Mouse (Mus musculus) lung, embryonic 15.5 days (tissue): ENCODE data around the gene Vmn1r158. TPM values are rescaled to one million over a fixed set of nuclear protein-coding genes. Genes with fewer than 3 reads are reported as not detected.
"Not testable (repeated sequence)": the region's sequence is repeated elsewhere in the genome, so short reads cannot be mapped to it uniquely, and the experiment has no call there.

Source experiments
- ATAC-seq: fragments of 200-750 bp; cut with Nextera tagmentation; 2 replicates; pipeline ENCODE4 v1.8.0; 2017; ENCODE audit warnings: moderate number of reproducible peaks, borderline replicate concordance; ENCODE audit not compliant: low FRiP score, low TSS enrichment; ENCODE audit errors: extremely low read depth
- H3K27ac ChIP-seq: fragments of 300-500 bp; sonication (generic); 2 replicates; pipeline ENCODE4 v1.5.1; 2015; ENCODE audit warnings: moderate library complexity, mild to moderate bottlenecking, inconsistent platforms
- H3K27me3 ChIP-seq: fragments of 300-500 bp; sonication (generic); 2 replicates; pipeline ENCODE4 v1.6.1; 2015; ENCODE audit warnings: inconsistent platforms
- H3K36me3 ChIP-seq: fragments of 300-500 bp; sonication (generic); 2 replicates; pipeline ENCODE4 v1.6.1; 2015; ENCODE audit warnings: inconsistent platforms
- H3K4me1 ChIP-seq: fragments of 300-500 bp; sonication (generic); 2 replicates; pipeline ENCODE4 v1.6.1; 2015; ENCODE audit warnings: inconsistent platforms
- H3K4me2 ChIP-seq: fragments of 300-500 bp; sonication (generic); 2 replicates; pipeline ENCODE4 v1.6.1; 2015; ENCODE audit warnings: inconsistent platforms, mild to moderate bottlenecking, moderate library complexity
- H3K4me3 ChIP-seq: fragments of 300-500 bp; sonication (generic); 2 replicates; pipeline ENCODE4 v1.5.1; 2015; ENCODE audit warnings: mild to moderate bottlenecking, inconsistent platforms
- H3K9ac ChIP-seq: fragments of 300-500 bp; sonication (generic); 2 replicates; pipeline ENCODE4 v1.6.1; 2015; ENCODE audit warnings: inconsistent platforms
- H3K9me3 ChIP-seq: fragments of 300-500 bp; sonication (generic); 2 replicates; pipeline ENCODE4 v1.6.1; 2016; ENCODE audit warnings: inconsistent platforms
- WGBS: fragments of 180-500 bp; shearing (Covaris S2); methylation state at CpG from one replicate; pipeline ENCODE4 v1.1.7; 2015; 5-methylcytosine and 5-hydroxymethylcytosine counted together
- polyA plus RNA-seq: library from polyadenylated mRNA; unstranded; fragments of >200 nt; fragmentation: Nextera tagmentation; extraction: Ambion mirVana; gene quantifications from 2 replicates; pipeline ENCODE4 v1.2.1, GENCODE M21; 2015

Gene Vmn1r158
- not detected in 2 replicates for polyA plus RNA-seq

- H3K9me3 ChIP-seq, H3K36me3 ChIP-seq, H3K4me1 ChIP-seq, H3K27ac ChIP-seq, H3K4me2 ChIP-seq, H3K4me3 ChIP-seq, H3K9ac ChIP-seq, ATAC-seq, H3K27me3 ChIP-seq: not testable (repeated sequence)
- 46% methylated on average over 2 of the region's 2 CpGs for WGBS
Measured at GRCm38 (mm10) chr7:22790682-22791081, at the start of gene Vmn1r158. TSS of gene Vmn1r158 (minus strand) at chr7:22790782.

DNA sequence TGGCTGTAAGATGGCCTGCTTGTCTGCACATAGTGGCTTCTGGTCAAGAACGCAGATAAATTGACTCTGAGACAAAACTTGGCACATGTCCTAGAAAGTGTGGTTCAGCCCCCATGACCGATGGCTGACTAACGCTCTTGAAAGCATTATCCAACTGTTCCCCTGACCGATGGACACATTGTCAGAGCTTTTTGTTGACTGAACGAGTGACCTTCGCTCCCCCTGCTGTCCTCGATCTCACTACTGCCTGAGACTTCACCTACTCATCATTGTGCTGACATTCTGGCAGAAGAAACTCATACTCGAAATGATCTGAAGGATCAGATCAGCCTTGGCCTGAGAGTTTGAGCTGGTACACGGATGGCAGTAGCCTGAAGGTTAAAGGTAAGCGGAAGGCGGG lies 14.6 kb downstream of the Vmn1r158 start:
- not testable (repeated sequence) for H3K4me1 ChIP-seq, ATAC-seq, H3K9ac ChIP-seq, H3K27me3 ChIP-seq, H3K27ac ChIP-seq, H3K9me3 ChIP-seq, H3K4me2 ChIP-seq, H3K4me3 ChIP-seq, H3K36me3 ChIP-seq
- 86% methylated on average over 7 of the region's 11 CpGs for WGBS

DNA sequence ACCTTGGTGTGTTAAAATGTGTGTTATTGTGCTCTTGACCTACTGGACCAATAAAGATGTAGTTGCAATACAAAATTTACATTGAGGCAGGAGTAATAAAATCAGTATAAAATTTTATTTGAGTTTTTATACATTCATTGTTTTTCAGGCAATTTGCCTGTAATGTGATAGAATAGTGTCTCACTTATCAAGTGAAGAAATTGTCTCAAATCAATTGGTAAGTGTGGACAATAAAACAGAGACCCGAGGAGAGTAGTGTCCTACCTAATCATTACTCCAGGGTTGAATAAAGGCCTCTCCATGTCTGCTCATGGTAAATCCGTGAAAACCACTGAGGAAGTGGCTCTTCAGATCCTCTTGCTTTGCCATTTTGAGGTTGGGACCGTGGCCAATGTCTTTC lies 29.2 kb downstream of the Vmn1r158 start, which contains the start of gene Vmn1r157:
Vmn1r157 (plus strand) TSS at position 301 of the 400 bp plus-strand sequence.
- not testable (repeated sequence) for H3K4me2 ChIP-seq, H3K4me1 ChIP-seq, H3K9me3 ChIP-seq, H3K9ac ChIP-seq, H3K4me3 ChIP-seq, H3K27me3 ChIP-seq, H3K27ac ChIP-seq, ATAC-seq, H3K36me3 ChIP-seq
- WGBS = 18% methylated on average over 2 of the region's 3 CpGs

Other genes with a start within 250 kb of the Vmn1r158 start
- gene Gm4201, start 225.4 kb downstream of the Vmn1r158 start, polyA plus RNA-seq = not detected in 2 replicates
- not detected in 2 replicates for gene Gm4565, start 202.7 kb downstream of the Vmn1r158 start, polyA plus RNA-seq
- not detected in 2 replicates for gene Vmn1r155, start 132.8 kb downstream of the Vmn1r158 start, polyA plus RNA-seq
- gene Gm8693, start 98.5 kb downstream of the Vmn1r158 start, polyA plus RNA-seq = not detected in 2 replicates
- not detected in 2 replicates for gene Gm4567, start 71.1 kb downstream of the Vmn1r158 start, polyA plus RNA-seq
- not detected in 2 replicates for gene Vmn1r157, start 29.1 kb downstream of the Vmn1r158 start, polyA plus RNA-seq
- not detected in 2 replicates for gene Vmn1r159, start 52.8 kb upstream of the Vmn1r158 start, polyA plus RNA-seq
- gene Vmn1r160, start 80.4 kb upstream of the Vmn1r158 start, polyA plus RNA-seq = not detected in 2 replicates
- gene Gm4214, start 193.9 kb upstream of the Vmn1r158 start, polyA plus RNA-seq = not detected in 2 replicates
- gene Gm4216, start 229.1 kb upstream of the Vmn1r158 start, polyA plus RNA-seq = not detected in 2 replicates